Mouse (Mus musculus) E14TG2a.4 (cell line): ENCODE data around the gene Cd24a.

Experiments
- CTCF ChIP-seq: conservative IDR thresholded peaks from 2 replicates; pipeline ENCODE4 v1.5.1; 2014; ENCODE audit warnings: low read length
- NANOG ChIP-seq: IDR thresholded peaks from 2 replicates; pipeline ENCODE4 v1.6.1; 2014; ENCODE audit warnings: borderline replicate concordance, low read length, mixed read lengths
- POU5F1 ChIP-seq: IDR thresholded peaks from 2 replicates; pipeline ENCODE4 v1.6.1; 2014; ENCODE audit warnings: low read length, borderline replicate concordance

GRCm38 (mm10) chr10:43625578-43625977, 47.5 kb downstream of the Cd24a start:
- no peak for TF ChIP-seq CTCF
- no peak for TF ChIP-seq POU5F1
- TF ChIP-seq NANOG, result no peak
